Mouse (Mus musculus): ENCODE data around the gene March7. TPM values are rescaled to one million over a fixed set of nuclear protein-coding genes. Genes with fewer than 3 reads are reported as not detected.

The March7 gene
- total and polyA plus RNA-seq, 2 experiments from 2014 or later: 57.5 to 81.2 TPM

- H3K4me1 ChIP-seq (ENCODE audit: insufficient read depth, low read length): no peaks in the 10 kb centered on the region
- no peak overlapping the region for H3K27ac ChIP-seq
- ATAC-seq: no peak
- no peak for DNase-seq (ENCODE audit: low spot score)
- H3K9me3 ChIP-seq (ENCODE audit: low read length): no peaks in the 10 kb centered on the region
- H3K9ac ChIP-seq (replicated peaks; ENCODE audit: low read length): no peak overlapping the region
- TF ChIP-seq CTCF (IDR thresholded peaks at IDR 0.05; ENCODE audit: low read depth): no peak
- H3K4me3 ChIP-seq (ENCODE audit: low read length): no peak overlapping the region
- no peaks in the 10 kb centered on the region for H3K36me3 ChIP-seq (ENCODE audit: insufficient read depth, low read length)
- H3K4me2 ChIP-seq (ENCODE audit: low read depth, low read length): no peak overlapping the region
- WGBS: 96% methylated on average over 4 of the region's 4 CpGs
- H3K27me3 ChIP-seq (ENCODE audit: insufficient read depth, low read length): no peaks in the 10 kb centered on the region
Observed at GRCm38 (mm10) chr2:60291381-60291780, 81.7 kb downstream of the March7 start.

GRCm38 (mm10) chr2:60298266-60298665 lies 88.6 kb downstream of the March7 start:
- no peaks in the 10 kb centered on the region for H3K36me3 ChIP-seq (ENCODE audit: insufficient read depth, low read length)
- no peak for TF ChIP-seq CTCF (IDR thresholded peaks at IDR 0.05; ENCODE audit: low read depth)
- H3K9me3 ChIP-seq (ENCODE audit: low read length): no peaks in the 10 kb centered on the region
- H3K4me3 ChIP-seq (ENCODE audit: low read length): no peak overlapping the region
- no peak overlapping the region for H3K27ac ChIP-seq
- DNase-seq (ENCODE audit: low spot score) (no peak), ATAC-seq (no peak)
- no peaks in the 10 kb centered on the region for H3K4me1 ChIP-seq (ENCODE audit: insufficient read depth, low read length)
- whole genome bisulfite sequencing: 82% methylated on average over 3 of the region's 3 CpGs
- no peak overlapping the region for H3K4me2 ChIP-seq (ENCODE audit: low read depth, low read length)
- no peaks in the 10 kb centered on the region for H3K27me3 ChIP-seq (ENCODE audit: insufficient read depth, low read length)
- no peak overlapping the region for H3K9ac ChIP-seq (replicated peaks; ENCODE audit: low read length)

- H3K4me2 ChIP-seq (ENCODE audit: low read depth, low read length): no peak overlapping the region
- TF ChIP-seq CTCF (IDR thresholded peaks at IDR 0.05; ENCODE audit: low read depth): no peak
- ATAC-seq (no peak), DNase-seq (ENCODE audit: low spot score) (no peak)
- H3K27ac ChIP-seq: no peak overlapping the region
- H3K36me3 ChIP-seq (ENCODE audit: insufficient read depth, low read length): no peaks in the 10 kb centered on the region
- 96% methylated on average over 2 of the region's 2 CpGs for WGBS
- H3K4me1 ChIP-seq (ENCODE audit: insufficient read depth, low read length): no peaks in the 10 kb centered on the region
- no peaks in the 10 kb centered on the region for H3K27me3 ChIP-seq (ENCODE audit: insufficient read depth, low read length)
- H3K9ac ChIP-seq (replicated peaks; ENCODE audit: low read length): no peak overlapping the region
- H3K4me3 ChIP-seq (ENCODE audit: low read length): no peak overlapping the region
- no peaks in the 10 kb centered on the region for H3K9me3 ChIP-seq (ENCODE audit: low read length)
Observed at GRCm38 (mm10) chr2:60299323-60299722, 89.6 kb downstream of the March7 start.

Other genes with a start within 250 kb of the March7 start
- gene Baz2b, start within 50 bp of the March7 start, total RNA-seq (2014; rRNA removed): 62.3 and 79.4 TPM in 2 replicates
- gene Baz2b, start within 50 bp of the March7 start, polyA plus RNA-seq (2015; fragmentation: Nextera tagmentation; extraction: Ambion mirVana): 71.3 and 74.7 TPM in 2 replicates
- gene Cd302, start 74.6 kb downstream of the March7 start, total RNA-seq (2014; rRNA removed): 4.9 and 6.6 TPM in 2 replicates
- 26.3 and 27.7 TPM in 2 replicates for gene Cd302, start 74.6 kb downstream of the March7 start, polyA plus RNA-seq (2015; fragmentation: Nextera tagmentation; extraction: Ambion mirVana)
- 2.5 and 2.6 TPM in 2 replicates for gene Ly75, start 173.4 kb downstream of the March7 start, total RNA-seq (2014; rRNA removed)
- 1.8 and 2.0 TPM in 2 replicates for gene Ly75, start 173.4 kb downstream of the March7 start, polyA plus RNA-seq (2015; fragmentation: Nextera tagmentation; extraction: Ambion mirVana)